Mouse (Mus musculus) E14TG2a.4 (cell line): Measurements from ENCODE around the gene Dgki.

ENCODE experiments used
- CTCF ChIP-seq: conservative IDR thresholded peaks from 2 replicates; pipeline ENCODE4 v1.5.1; 2014; ENCODE audit warnings: low read length
- NANOG ChIP-seq: IDR thresholded peaks from 2 replicates; pipeline ENCODE4 v1.6.1; 2014; ENCODE audit warnings: borderline replicate concordance, low read length, mixed read lengths
- POU5F1 ChIP-seq: IDR thresholded peaks from 2 replicates; pipeline ENCODE4 v1.6.1; 2014; ENCODE audit warnings: low read length, borderline replicate concordance

DNA sequence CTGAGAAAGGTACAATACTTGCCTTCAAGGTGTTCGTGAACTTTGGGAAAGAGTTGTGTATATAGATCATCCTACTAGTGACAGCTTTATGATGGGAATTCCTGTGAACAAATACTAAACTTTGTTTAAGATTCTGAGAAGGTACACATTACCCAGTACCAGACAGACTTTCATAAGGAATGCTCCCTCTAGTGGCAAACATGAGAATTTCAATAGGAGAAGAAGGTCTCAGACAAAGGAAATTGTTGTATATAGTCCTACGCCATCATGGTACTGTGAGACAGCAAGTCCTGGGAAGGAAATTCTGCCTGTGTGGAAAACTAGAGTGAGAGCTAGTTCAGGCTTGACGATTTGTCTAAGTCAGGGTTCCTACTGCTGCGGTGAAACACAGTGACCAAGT, 344.7 kb downstream of the Dgki start:
- TF ChIP-seq CTCF (peak; percentile 73), NANOG (no peak), POU5F1 (no peak)
